Mouse (Mus musculus) cerebellum, postnatal 25 days (tissue): ENCODE measurements around the gene Scn5a.

ENCODE experiments used
- DNase-seq, 2 experiments: peaks; one replicate each; pipeline ENCODE4 v3.0.0; 2021; ENCODE audit warnings: mixed read lengths in 2 of 2

Scn5a gene

GRCm38 (mm10) chr9:119503613-119504012 lies 75.2 kb downstream of the Scn5a start:
- DNase-seq, result no peak

GRCm38 (mm10) chr9:119498885-119499284 lies 79.9 kb downstream of the Scn5a start:
- DNase-seq, result no peak

GRCm38 (mm10) chr9:119498247-119498607 lies 80.6 kb downstream of the Scn5a start:
- no peak for DNase-seq

- DNase-seq, result peak in 1 of 2 experiments; percentile 41
These were observed 81.1 kb downstream of the Scn5a start for GRCm38 (mm10) chr9:119497546-119498246.

- DNase-seq, result no peak
These were observed 81.9 kb downstream of the Scn5a start for GRCm38 (mm10) chr9:119496960-119497359.

- DNase-seq, result no peak
These were observed 82.5 kb downstream of the Scn5a start for GRCm38 (mm10) chr9:119496354-119496753.

GRCm38 (mm10) chr9:119484868-119485267 lies 93.9 kb downstream of the Scn5a start:
- DNase-seq, result no peak

- no peak for DNase-seq
These were observed 94.4 kb downstream of the Scn5a start for GRCm38 (mm10) chr9:119484420-119484819.

- peak; percentile 40 to 63 for DNase-seq
These were observed 95.1 kb downstream of the Scn5a start for GRCm38 (mm10) chr9:119483554-119484353.

- DNase-seq, result no peak
These were observed 97.2 kb downstream of the Scn5a start for GRCm38 (mm10) chr9:119481612-119482011.

GRCm38 (mm10) chr9:119479297-119479696 lies 99.5 kb downstream of the Scn5a start:
- peak in 1 of 2 experiments; percentile 23 for DNase-seq

GRCm38 (mm10) chr9:119478345-119478744 lies 100.5 kb downstream of the Scn5a start:
- peak; percentile 28 to 58 for DNase-seq

GRCm38 (mm10) chr9:119477754-119478153 lies 101.1 kb downstream of the Scn5a start:
- no peak for DNase-seq

- no peak for DNase-seq
These were observed 103.9 kb downstream of the Scn5a start for GRCm38 (mm10) chr9:119474717-119475611.

- DNase-seq, result no peak
These were observed 105.1 kb downstream of the Scn5a start for GRCm38 (mm10) chr9:119473608-119474164.

GRCm38 (mm10) chr9:119473011-119473410 lies 105.8 kb downstream of the Scn5a start:
- DNase-seq, result no peak

GRCm38 (mm10) chr9:119472412-119472918 lies 106.4 kb downstream of the Scn5a start:
- no peak for DNase-seq

- no peak for DNase-seq
These were observed 109.0 kb downstream of the Scn5a start for GRCm38 (mm10) chr9:119469691-119470353.

- DNase-seq, result peak; percentile 62 to 79
These were observed 113.2 kb downstream of the Scn5a start for GRCm38 (mm10) chr9:119465595-119465994.

GRCm38 (mm10) chr9:119465056-119465455 lies 113.8 kb downstream of the Scn5a start:
- DNase-seq, result no peak

GRCm38 (mm10) chr9:119460410-119460809 lies 118.4 kb downstream of the Scn5a start:
- peak; percentile 70 to 82 for DNase-seq

- no peak for DNase-seq
These were observed 121.7 kb downstream of the Scn5a start for GRCm38 (mm10) chr9:119457122-119457521.
